Mouse (Mus musculus): Measurements from ENCODE around the gene Galnt4. TPM values are rescaled to one million over a fixed set of nuclear protein-coding genes. Genes with fewer than 3 reads are reported as not detected.

Gene Galnt4
- total and polyA plus RNA-seq, 2 experiments from 2014 or later, result 3.2 to 3.7 TPM

DNA sequence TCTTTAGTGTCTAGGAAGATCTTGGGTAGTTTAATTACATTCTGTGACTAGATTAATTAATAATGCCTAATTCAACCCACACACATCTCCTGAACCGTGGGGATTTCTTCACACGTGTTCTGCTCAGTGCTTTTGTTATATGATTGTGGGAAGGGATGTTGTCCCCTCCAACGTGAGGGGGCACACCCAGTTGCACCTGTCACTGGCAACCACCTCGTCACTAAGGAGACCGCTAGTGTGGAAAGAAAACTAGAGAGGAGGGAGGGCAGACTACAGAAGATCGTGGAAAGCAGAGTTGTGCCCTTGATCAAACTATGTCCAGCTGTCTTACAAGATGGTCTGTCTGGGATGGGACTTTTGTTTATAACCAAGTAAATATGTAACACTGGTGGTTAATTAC, 21.9 kb upstream of the Galnt4 start:
- Histone ChIP-seq H3K27ac (ENCODE audit: low read depth) (no peak overlapping the region), H3K4me2 (ENCODE audit: low read depth, low read length) (no peak overlapping the region), H3K4me3 (ENCODE audit: low read depth, low read length) (no peak overlapping the region), H3K9ac (replicated peaks; ENCODE audit: low read depth, low read length) (no peak overlapping the region), H3K9me3 (replicated peaks; ENCODE audit: control insufficient read depth, low read length) (no peaks in the 10 kb centered on the region), H3K36me3 (replicated peaks; ENCODE audit: control insufficient read depth, insufficient read depth, low read length) (no peaks in the 10 kb centered on the region), H3K4me1 (ENCODE audit: control insufficient read depth, insufficient read depth) (0 out of 2 replicates have a peak, but pooled peaks cover 4% of the 10 kb centered on the region), H3K27me3 (ENCODE audit: control insufficient read depth, insufficient read depth, low read length) (no peaks in the 10 kb centered on the region)
- DNase-seq (ENCODE audit: low spot score) (no peak), ATAC-seq (ENCODE audit: insufficient read depth, low read depth) (no peak)
- 60% methylated on average over 6 of the region's 6 CpGs for WGBS
- TF ChIP-seq CTCF (IDR thresholded peaks at IDR 0.05; ENCODE audit: low read depth), result no peak
- TF ChIP-seq EP300 (IDR thresholded peaks at IDR 0.05; ENCODE audit: low read depth), result no peak

GRCm38 (mm10) chr10:99089906-99090305, 18.1 kb upstream of the Galnt4 start:
- H3K27ac ChIP-seq (ENCODE audit: low read depth), result no peak overlapping the region
- H3K9me3 ChIP-seq (replicated peaks; ENCODE audit: control insufficient read depth, low read length), result no peaks in the 10 kb centered on the region
- no peaks in the 10 kb centered on the region for H3K4me1 ChIP-seq (ENCODE audit: control insufficient read depth, insufficient read depth)
- 61% methylated on average over 6 of the region's 6 CpGs for WGBS
- no peak for DNase-seq (ENCODE audit: low spot score)
- ATAC-seq (ENCODE audit: insufficient read depth, low read depth), result no peak
- no peaks in the 10 kb centered on the region for H3K27me3 ChIP-seq (ENCODE audit: control insufficient read depth, insufficient read depth, low read length)
- H3K9ac ChIP-seq (replicated peaks; ENCODE audit: low read depth, low read length), result no peak overlapping the region
- H3K4me2 ChIP-seq (ENCODE audit: low read depth, low read length), result no peak overlapping the region
- H3K36me3 ChIP-seq (replicated peaks; ENCODE audit: control insufficient read depth, insufficient read depth, low read length), result no peaks in the 10 kb centered on the region
- TF ChIP-seq CTCF (IDR thresholded peaks at IDR 0.05; ENCODE audit: low read depth), result no peak
- no peak for TF ChIP-seq EP300 (IDR thresholded peaks at IDR 0.05; ENCODE audit: low read depth)
- H3K4me3 ChIP-seq (ENCODE audit: low read depth, low read length), result no peak overlapping the region

GRCm38 (mm10) chr10:99093364-99093763, 14.6 kb upstream of the Galnt4 start:
- Histone ChIP-seq H3K4me3 (ENCODE audit: low read depth, low read length) (no peak overlapping the region), H3K4me2 (ENCODE audit: low read depth, low read length) (no peak overlapping the region), H3K36me3 (replicated peaks; ENCODE audit: control insufficient read depth, insufficient read depth, low read length) (no peaks in the 10 kb centered on the region), H3K9me3 (replicated peaks; ENCODE audit: control insufficient read depth, low read length) (no peaks in the 10 kb centered on the region), H3K27me3 (ENCODE audit: control insufficient read depth, insufficient read depth, low read length) (no peaks in the 10 kb centered on the region), H3K9ac (replicated peaks; ENCODE audit: low read depth, low read length) (no peak overlapping the region), H3K4me1 (ENCODE audit: control insufficient read depth, insufficient read depth) (no peaks in the 10 kb centered on the region), H3K27ac (ENCODE audit: low read depth) (no peak overlapping the region)
- no peak for DNase-seq (ENCODE audit: low spot score)
- TF ChIP-seq EP300 (IDR thresholded peaks at IDR 0.05; ENCODE audit: low read depth), result no peak
- TF ChIP-seq CTCF (IDR thresholded peaks at IDR 0.05; ENCODE audit: low read depth), result no peak
- WGBS, result 71% methylated on average over 2 of the region's 2 CpGs
- ATAC-seq (ENCODE audit: insufficient read depth, low read depth), result no peak

GRCm38 (mm10) chr10:99095114-99095513, 12.8 kb upstream of the Galnt4 start:
- H3K4me1 ChIP-seq (ENCODE audit: control insufficient read depth, insufficient read depth), result no peaks in the 10 kb centered on the region
- no peak overlapping the region for H3K27ac ChIP-seq (ENCODE audit: low read depth)
- no peak for DNase-seq (ENCODE audit: low spot score)
- ATAC-seq (ENCODE audit: insufficient read depth, low read depth), result no peak
- TF ChIP-seq EP300 (IDR thresholded peaks at IDR 0.05; ENCODE audit: low read depth), result no peak
- TF ChIP-seq CTCF (IDR thresholded peaks at IDR 0.05; ENCODE audit: low read depth), result no peak
- no peak overlapping the region for H3K4me3 ChIP-seq (ENCODE audit: low read depth, low read length)
- WGBS, result 78% methylated on average over 2 of the region's 2 CpGs
- H3K36me3 ChIP-seq (replicated peaks; ENCODE audit: control insufficient read depth, insufficient read depth, low read length), result no peaks in the 10 kb centered on the region
- no peaks in the 10 kb centered on the region for H3K27me3 ChIP-seq (ENCODE audit: control insufficient read depth, insufficient read depth, low read length)
- no peak overlapping the region for H3K9ac ChIP-seq (replicated peaks; ENCODE audit: low read depth, low read length)
- H3K9me3 ChIP-seq (replicated peaks; ENCODE audit: control insufficient read depth, low read length), result no peaks in the 10 kb centered on the region
- H3K4me2 ChIP-seq (ENCODE audit: low read depth, low read length), result no peak overlapping the region

DNA sequence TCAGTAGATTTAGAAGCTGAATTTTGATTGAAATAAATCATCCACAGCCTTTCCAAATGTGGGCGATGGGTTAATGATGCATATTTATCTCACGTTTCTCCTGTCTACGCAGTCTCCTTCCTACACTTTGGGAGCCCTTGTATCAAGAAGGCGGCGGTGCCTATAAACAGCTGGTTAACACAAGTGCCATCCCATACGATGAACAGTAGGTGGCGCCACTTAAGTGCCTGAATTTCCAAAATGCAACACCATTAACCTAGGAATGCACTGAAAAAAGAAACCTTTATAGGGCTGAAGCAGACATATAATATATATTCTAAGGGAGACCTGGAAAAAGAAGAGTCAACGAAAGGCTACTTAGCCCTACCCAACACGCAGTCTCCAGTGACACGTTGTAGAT, 10.6 kb upstream of the Galnt4 start:
- H3K36me3 ChIP-seq (replicated peaks; ENCODE audit: control insufficient read depth, insufficient read depth, low read length), result no peaks in the 10 kb centered on the region
- no peak overlapping the region for H3K4me3 ChIP-seq (ENCODE audit: low read depth, low read length)
- no peaks in the 10 kb centered on the region for H3K9me3 ChIP-seq (replicated peaks; ENCODE audit: control insufficient read depth, low read length)
- 64% methylated on average over 10 of the region's 10 CpGs for WGBS
- H3K4me2 ChIP-seq (ENCODE audit: low read depth, low read length), result no peak overlapping the region
- ATAC-seq (ENCODE audit: insufficient read depth, low read depth) (no peak), DNase-seq (ENCODE audit: low spot score) (no peak)
- no peaks in the 10 kb centered on the region for H3K4me1 ChIP-seq (ENCODE audit: control insufficient read depth, insufficient read depth)
- H3K27me3 ChIP-seq (ENCODE audit: control insufficient read depth, insufficient read depth, low read length), result no peaks in the 10 kb centered on the region
- H3K9ac ChIP-seq (replicated peaks; ENCODE audit: low read depth, low read length), result no peak overlapping the region
- TF ChIP-seq CTCF (IDR thresholded peaks at IDR 0.05; ENCODE audit: low read depth) (peak; percentile 53), EP300 (IDR thresholded peaks at IDR 0.05; ENCODE audit: low read depth) (no peak)
- no peak overlapping the region for H3K27ac ChIP-seq (ENCODE audit: low read depth)

- Histone ChIP-seq H3K4me3 (ENCODE audit: low read depth, low read length) (no peak overlapping the region), H3K27ac (ENCODE audit: low read depth) (no peak overlapping the region), H3K4me1 (ENCODE audit: control insufficient read depth, insufficient read depth) (peaks cover 5% of the 10 kb centered on the region; the same call in 1 of the 2 replicates), H3K36me3 (replicated peaks; ENCODE audit: control insufficient read depth, insufficient read depth, low read length) (0 out of 2 replicates have a peak, but pooled peaks cover 5% of the 10 kb centered on the region), H3K27me3 (ENCODE audit: control insufficient read depth, insufficient read depth, low read length) (no peaks in the 10 kb centered on the region), H3K9ac (replicated peaks; ENCODE audit: low read depth, low read length) (no peak overlapping the region), H3K9me3 (replicated peaks; ENCODE audit: control insufficient read depth, low read length) (no peaks in the 10 kb centered on the region), H3K4me2 (ENCODE audit: low read depth, low read length) (no peak overlapping the region)
- DNase-seq (ENCODE audit: low spot score), result no peak
- WGBS, result 82% methylated on average over 3 of the region's 3 CpGs
- ATAC-seq (ENCODE audit: insufficient read depth, low read depth), result no peak
- no peak for TF ChIP-seq CTCF (IDR thresholded peaks at IDR 0.05; ENCODE audit: low read depth)
These were observed 2.4 kb upstream of the Galnt4 start for GRCm38 (mm10) chr10:99105522-99105921.
